Mouse (Mus musculus) midbrain, postnatal 0 days (tissue): ENCODE results near the gene Clasp1. TPM values are rescaled to one million over a fixed set of nuclear protein-coding genes. Genes with fewer than 3 reads are reported as not detected.

ENCODE experiments used
- ATAC-seq: fragments of 200-750 bp; cut with Nextera tagmentation; 2 replicates; pipeline ENCODE4 v1.8.0; 2017; ENCODE audit warnings: moderate number of reproducible peaks, mild to moderate bottlenecking, moderate TSS enrichment, moderate library complexity; ENCODE audit not compliant: low FRiP score
- DNase-seq: peaks from one replicate; pipeline ENCODE4 v3.0.0-alpha.2; 2015; ENCODE audit warnings: low spot score
- H3K27ac ChIP-seq: fragments of 300-500 bp; sonication (generic); 2 replicates; pipeline ENCODE4 v1.5.1; 2014; ENCODE audit warnings: low read depth, mild to moderate bottlenecking, low read length, mixed read lengths
- H3K27me3 ChIP-seq: fragments of 300-500 bp; sonication (generic); 2 replicates; pipeline ENCODE4 v1.6.1; 2014; ENCODE audit warnings: low read length, control low read depth, mixed read lengths; ENCODE audit not compliant: insufficient read depth
- H3K36me3 ChIP-seq: fragments of 300-500 bp; sonication (generic); 2 replicates; pipeline ENCODE4 v1.6.1; 2014; ENCODE audit warnings: low read length, control low read depth, mixed read lengths; ENCODE audit not compliant: insufficient read depth
- H3K4me1 ChIP-seq: fragments of 300-500 bp; sonication (generic); 2 replicates; pipeline ENCODE4 v1.6.1; 2014; ENCODE audit warnings: mild to moderate bottlenecking, control low read depth, antibody characterized with exemption, low read length, mixed read lengths; ENCODE audit not compliant: insufficient read depth
- H3K4me2 ChIP-seq: fragments of 300-500 bp; sonication (generic); 2 replicates; pipeline ENCODE4 v1.6.1; 2014; ENCODE audit warnings: low read depth, mild to moderate bottlenecking, low read length, mixed read lengths; ENCODE audit not compliant: poor library complexity, severe bottlenecking
- H3K4me3 ChIP-seq: fragments of 300-500 bp; sonication (generic); 2 replicates; pipeline ENCODE4 v1.5.1; 2014; ENCODE audit warnings: low read depth, mild to moderate bottlenecking, low read length, moderate library complexity
- H3K9ac ChIP-seq: fragments of 300-500 bp; sonication (generic); replicated peaks from 2 replicates; pipeline ENCODE4 v1.6.1; 2014; ENCODE audit warnings: mild to moderate bottlenecking, low read length, moderate library complexity, mixed read lengths; ENCODE audit not compliant: poor library complexity, severe bottlenecking
- H3K9me3 ChIP-seq: fragments of 300-500 bp; sonication (generic); 2 replicates; pipeline ENCODE4 v1.6.1; 2016; ENCODE audit warnings: low read length, control low read depth
- CTCF ChIP-seq: IDR thresholded peaks from 2 replicates; pipeline ENCODE4 v1.5.1; 2016; ENCODE audit warnings: antibody characterized with exemption, mild to moderate bottlenecking
- WGBS: fragments of 180-500 bp; shearing (Covaris S2); extraction: QIAGEN DNeasy Blood & Tissue Kit; methylation state at CpG from one replicate; pipeline ENCODE4 v1.1.7; 2014; 5-methylcytosine and 5-hydroxymethylcytosine counted together
- polyA plus RNA-seq: library from polyadenylated mRNA; unstranded; fragments of >200 nt; fragmentation: Nextera tagmentation; extraction: Ambion mirVana; gene quantifications from 2 replicates; pipeline ENCODE4 v1.2.1, GENCODE M21; 2015
- total RNA-seq: library from RNA; depleted of rRNA; stranded (reverse); fragments of >200 nt; gene quantifications from 2 replicates; pipeline ENCODE4 v1.2.3, GENCODE M21; 2014

Clasp1 gene
- total and polyA plus RNA-seq, 2 experiments from 2014 or later: 75.9 to 141 TPM

GRCm38 (mm10) chr1:118476919-118477318 lies 88.1 kb downstream of the Clasp1 start:
- ATAC-seq: 0 out of 2 replicates have a peak, but pooled peaks have one; percentile 44
- TF ChIP-seq CTCF: peak; percentile 75

GRCm38 (mm10) chr1:118479246-118479645 lies 90.4 kb downstream of the Clasp1 start:
- ATAC-seq (no peak), DNase-seq (no peak)
- H3K27me3 ChIP-seq: no peaks in the 10 kb centered on the region
- peaks cover 8% of the 10 kb centered on the region; the same call in 1 of the 2 replicates for H3K36me3 ChIP-seq
- no peak for TF ChIP-seq CTCF
- H3K9ac ChIP-seq: no peak overlapping the region
- no peaks in the 10 kb centered on the region for H3K4me1 ChIP-seq
- H3K27ac ChIP-seq: no peak overlapping the region
- H3K4me3 ChIP-seq: no peak overlapping the region
- H3K4me2 ChIP-seq: no peak overlapping the region
- H3K9me3 ChIP-seq: no peaks in the 10 kb centered on the region
- WGBS: 88% methylated on average over 4 of the region's 4 CpGs

More at GRCm38 (mm10) chr1:118476919-118477318, 88.1 kb downstream of the Clasp1 start:
- Histone ChIP-seq H3K27ac (no peak overlapping the region), H3K4me1 (no peaks in the 10 kb centered on the region), H3K27me3 (no peaks in the 10 kb centered on the region), H3K36me3 (peaks cover 10% of the 10 kb centered on the region; the same call in 1 of the 2 replicates), H3K9me3 (no peaks in the 10 kb centered on the region), H3K9ac (no peak overlapping the region), H3K4me3 (no peak overlapping the region), H3K4me2 (no peak overlapping the region)
- DNase-seq: peak; percentile 65
- WGBS: 42% methylated on average over 4 of the region's 4 CpGs

GRCm38 (mm10) chr1:118480484-118481364 lies 91.9 kb downstream of the Clasp1 start:
- Histone ChIP-seq H3K36me3 (peaks cover 6% of the 10 kb centered on the region; the same call in 1 of the 2 replicates), H3K27me3 (no peaks in the 10 kb centered on the region), H3K27ac (no peak overlapping the region), H3K4me1 (0 out of 2 replicates have a peak, but pooled peaks cover 2% of the 10 kb centered on the region), H3K4me3 (no peak overlapping the region), H3K9me3 (no peaks in the 10 kb centered on the region), H3K9ac (no peak overlapping the region), H3K4me2 (no peak overlapping the region)
- WGBS: 74% methylated on average over 8 of the region's 8 CpGs
- TF ChIP-seq CTCF: no peak
- DNase-seq: no peak
- ATAC-seq: no peak

GRCm38 (mm10) chr1:118481365-118481702 lies 92.5 kb downstream of the Clasp1 start:
- no peak for TF ChIP-seq CTCF
- no peak overlapping the region for H3K4me3 ChIP-seq
- H3K9ac ChIP-seq: no peak overlapping the region
- no peak for DNase-seq
- no peak overlapping the region for H3K27ac ChIP-seq
- H3K9me3 ChIP-seq: no peaks in the 10 kb centered on the region
- H3K36me3 ChIP-seq: peaks cover 6% of the 10 kb centered on the region; the same call in 1 of the 2 replicates
- H3K27me3 ChIP-seq: no peaks in the 10 kb centered on the region
- 61% methylated on average over 4 of the region's 4 CpGs for WGBS
- no peak overlapping the region for H3K4me2 ChIP-seq
- ATAC-seq: no peak
- H3K4me1 ChIP-seq: 0 out of 2 replicates have a peak, but pooled peaks cover 2% of the 10 kb centered on the region

GRCm38 (mm10) chr1:118481703-118482102 lies 92.8 kb downstream of the Clasp1 start:
- no peak for DNase-seq
- 80% methylated on average over 6 of the region's 6 CpGs for WGBS
- no peak overlapping the region for H3K27ac ChIP-seq

More at GRCm38 (mm10) chr1:118481703-118482102, 92.8 kb downstream of the Clasp1 start:
- H3K27me3 ChIP-seq: no peaks in the 10 kb centered on the region
- no peak overlapping the region for H3K9ac ChIP-seq
- TF ChIP-seq CTCF: no peak
- peaks cover 6% of the 10 kb centered on the region; the same call in 1 of the 2 replicates for H3K36me3 ChIP-seq
- H3K9me3 ChIP-seq: no peaks in the 10 kb centered on the region
- no peak overlapping the region for H3K4me2 ChIP-seq
- no peak overlapping the region for H3K4me3 ChIP-seq
- no peak for ATAC-seq
- 0 out of 2 replicates have a peak, but pooled peaks cover 2% of the 10 kb centered on the region for H3K4me1 ChIP-seq
